Mouse (Mus musculus) bone marrow, adult 2 months (tissue): ENCODE measurements at regions not wholly inside any gene's neighbourhood (a gene's known extent, or its start where the extent isn't known, plus 50 kb on each side); places are given as distances from the start of the nearest gene placed in this dataset.

Source experiments
- CTCF ChIP-seq: fragments of 200-500 bp; IDR thresholded peaks from 2 replicates; pipeline ENCODE4 v1.5.1; 2011; ENCODE audit warnings: low read length, control low read depth; ENCODE audit not compliant: control insufficient read depth, insufficient read depth
- POLR2A ChIP-seq: fragments of 200-500 bp; IDR thresholded peaks from 2 replicates; pipeline ENCODE4 v1.6.1; 2011; ENCODE audit warnings: low read depth, mild to moderate bottlenecking, control low read depth, low read length, borderline replicate concordance; ENCODE audit not compliant: control insufficient read depth

DNA sequence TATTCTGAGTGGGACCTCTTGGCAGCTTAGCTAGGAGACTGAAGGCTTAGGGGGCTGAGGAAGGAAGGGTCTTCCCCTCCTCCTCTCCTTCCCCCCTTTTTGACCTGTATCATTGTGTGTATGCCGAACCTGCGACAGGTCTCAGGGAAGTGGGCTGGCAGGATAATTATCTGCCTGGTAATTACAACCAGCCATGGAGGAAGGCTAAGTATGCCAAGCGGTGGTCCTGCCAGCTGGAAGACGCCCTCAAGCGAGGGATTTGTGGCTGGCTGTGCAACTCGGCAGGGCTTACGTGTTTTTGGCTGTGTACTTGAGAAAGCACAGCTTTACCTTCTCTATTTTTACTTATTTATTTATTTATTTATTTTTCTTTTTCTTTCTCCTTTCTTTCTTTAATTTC, 347.7 kb downstream of the Med13l start:
- no peak for TF ChIP-seq CTCF
- no peak for TF ChIP-seq POLR2A
